Mouse (Mus musculus) 3T3-L1 (cell line): ENCODE measurements at regions not wholly inside any gene's neighbourhood (a gene's known extent, or its start where the extent isn't known, plus 50 kb on each side); places are given as distances from the start of the nearest gene placed in this dataset.

Experiments used
- DNase-seq: peaks from one replicate; pipeline ENCODE4 v3.0.0-alpha.2; 2015; ENCODE audit warnings: low read depth, low spot score

DNA sequence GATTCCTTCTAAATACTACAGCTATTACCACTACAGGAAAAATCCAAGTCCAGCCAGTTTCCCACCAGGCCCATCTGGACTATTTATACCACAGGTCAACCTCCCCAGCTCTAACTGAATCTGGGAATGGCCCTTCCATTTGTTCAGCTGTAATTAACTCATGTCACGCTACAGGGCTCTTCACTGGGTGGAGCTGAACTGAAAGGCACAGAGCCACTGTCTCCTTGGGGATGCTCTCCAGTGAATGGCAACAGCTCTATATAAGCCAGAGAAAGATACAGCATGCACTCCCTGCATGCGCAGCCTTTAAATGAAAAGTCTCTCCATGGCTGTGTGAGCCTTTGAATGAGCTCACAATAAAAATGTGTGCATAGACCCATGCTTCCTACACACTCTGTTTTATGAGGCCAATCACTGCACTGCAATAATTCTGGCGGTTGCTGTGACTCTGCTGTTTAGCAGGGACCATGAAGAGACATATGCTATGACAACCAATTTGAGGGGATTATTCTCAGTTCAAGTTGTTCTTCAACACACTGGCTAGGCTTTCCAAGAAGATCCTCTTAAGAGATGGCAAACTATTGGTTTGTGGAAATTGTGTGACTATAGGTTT is 376.3 kb upstream of the Kif18a start:
- DNase-seq, result no peak

DNA sequence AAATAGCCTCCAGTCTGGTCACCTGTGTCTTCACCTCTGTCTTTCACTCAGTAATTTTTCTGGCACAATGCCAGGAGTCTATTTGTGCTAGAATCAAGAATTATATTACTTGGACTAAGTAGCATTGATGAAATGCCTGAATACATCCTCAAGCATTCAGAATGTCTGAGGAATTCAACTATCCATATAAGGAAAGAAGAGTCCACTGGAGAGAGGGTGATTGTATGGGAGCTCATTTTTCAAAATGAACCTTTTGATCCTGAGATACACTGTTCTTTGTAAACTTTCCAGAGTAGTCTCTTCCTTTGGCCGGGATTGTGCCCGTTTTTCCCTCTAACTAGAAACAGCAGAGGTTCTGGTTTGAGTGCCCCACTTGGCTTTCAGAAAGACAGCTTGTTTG is 367.0 kb upstream of the Kif18a start:
- no peak for DNase-seq

DNA sequence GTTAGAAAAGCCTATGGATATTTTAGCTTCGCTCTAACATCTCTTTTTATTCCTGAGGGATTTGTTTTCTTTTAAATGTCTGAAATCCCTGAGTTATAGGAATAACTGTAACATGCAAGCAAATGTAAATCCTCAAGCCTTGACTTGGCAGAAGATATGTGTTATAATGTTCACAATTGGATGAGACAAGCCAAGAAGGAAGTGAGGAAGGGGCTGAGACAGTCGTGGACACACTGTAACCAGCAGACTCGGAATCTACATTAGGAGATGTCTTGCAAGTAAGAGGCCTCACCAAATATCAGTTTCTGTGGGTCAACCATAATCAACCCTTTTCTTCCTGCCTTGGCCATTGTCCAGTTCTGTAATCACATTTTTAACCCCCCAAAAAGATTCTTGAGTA is 366.6 kb upstream of the Kif18a start:
- DNase-seq, result no peak

DNA sequence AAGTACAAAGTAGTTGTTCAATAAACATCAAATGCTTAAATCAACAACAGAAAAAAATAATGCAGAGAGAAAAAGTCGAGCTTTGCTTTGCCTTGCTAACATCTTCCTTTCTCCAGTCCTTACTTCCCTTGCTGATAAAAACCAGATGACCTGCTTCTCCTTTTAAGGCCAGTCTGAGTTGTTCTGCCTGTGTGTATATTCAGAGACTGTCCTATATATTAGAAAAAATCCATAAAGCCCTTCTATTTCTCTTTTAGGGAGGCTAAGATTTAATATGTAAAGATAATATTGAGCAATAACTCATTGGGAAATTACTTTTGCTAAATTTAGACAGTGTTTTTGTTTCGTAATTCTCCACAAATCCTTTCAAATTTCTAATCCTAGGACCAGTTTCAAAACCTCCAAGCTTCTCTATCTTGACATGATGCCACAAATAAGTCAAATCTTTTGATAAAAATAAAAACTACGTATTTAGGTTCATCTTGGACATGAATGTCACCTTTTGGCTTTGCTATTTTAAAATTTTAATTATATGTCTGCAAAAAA is 361.0 kb upstream of the Kif18a start:
- DNase-seq, result peak; percentile 21

DNA sequence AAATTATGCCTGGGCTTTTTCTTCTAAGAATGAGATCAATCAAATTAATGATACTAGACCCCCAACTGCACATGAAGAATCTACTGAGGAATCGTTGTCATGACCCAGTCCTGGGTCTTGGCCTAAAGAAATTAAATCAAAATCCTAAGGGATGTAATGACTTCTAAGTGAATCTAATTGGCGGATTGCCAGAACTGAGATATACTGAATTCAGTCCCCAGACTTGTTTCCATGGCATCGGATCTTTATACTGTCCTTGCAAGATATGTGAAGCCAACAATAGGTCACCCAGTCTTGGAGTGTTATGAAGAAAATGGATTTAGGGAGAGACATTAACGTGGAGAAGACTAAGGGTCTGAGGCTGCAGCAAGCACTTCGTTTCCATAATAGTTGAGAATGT is 360.4 kb upstream of the Kif18a start:
- DNase-seq, result no peak

DNA sequence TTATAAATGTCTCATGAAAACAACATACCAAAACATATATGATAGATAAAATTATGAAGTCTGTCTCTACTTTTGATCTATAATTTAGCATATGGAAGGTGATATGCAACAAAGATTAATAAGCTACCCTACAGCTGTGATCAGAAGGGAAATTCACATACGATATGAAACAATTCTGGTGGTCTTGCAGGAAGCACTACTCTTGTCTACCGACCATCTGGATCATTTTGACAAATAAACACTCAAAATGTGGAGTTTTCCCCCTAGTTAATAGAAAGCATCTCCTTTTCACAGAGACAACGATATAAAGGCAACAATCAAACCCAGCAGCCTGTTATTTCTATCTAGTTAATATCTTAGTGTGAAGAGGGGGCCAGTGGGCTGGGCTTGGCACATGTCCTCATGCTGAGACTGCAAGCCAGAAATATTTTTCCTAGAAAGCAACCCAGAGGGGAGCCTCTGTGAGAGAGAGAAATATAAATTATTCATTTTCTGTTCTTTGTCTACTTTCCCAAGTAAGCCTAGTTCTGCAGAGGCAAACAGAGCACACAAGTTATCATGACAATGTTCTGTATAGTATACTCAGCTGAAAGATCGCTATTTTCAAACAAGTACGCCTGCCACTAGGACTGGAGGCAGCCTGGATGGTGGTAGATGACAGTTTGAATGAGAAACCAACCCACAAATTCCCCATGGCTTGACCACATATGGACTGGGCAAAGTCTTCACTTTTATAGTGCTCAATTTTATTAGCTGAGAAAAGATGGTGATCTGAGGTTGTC is 344.4 kb upstream of the Kif18a start:
- no peak for DNase-seq

DNA sequence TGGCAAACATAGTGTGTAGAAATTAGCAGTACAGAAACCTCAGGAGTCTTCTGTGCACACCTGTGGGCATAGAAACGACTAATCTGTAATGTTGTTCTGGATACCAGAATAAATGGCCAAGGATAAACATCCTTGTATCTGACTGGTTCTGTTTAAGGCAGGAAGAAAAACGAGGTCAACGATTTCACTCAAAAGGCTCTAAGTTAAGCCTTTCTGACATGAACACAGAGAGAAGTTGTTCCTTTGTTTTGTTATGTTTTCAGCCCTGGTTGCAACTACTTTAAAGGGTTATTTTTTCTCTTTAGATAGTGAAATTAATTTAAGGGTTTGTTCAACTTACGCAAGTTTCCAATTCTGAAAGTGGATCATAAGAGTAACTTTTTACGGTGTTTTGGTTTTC is 299.6 kb upstream of the Kif18a start:
- DNase-seq, result no peak

DNA sequence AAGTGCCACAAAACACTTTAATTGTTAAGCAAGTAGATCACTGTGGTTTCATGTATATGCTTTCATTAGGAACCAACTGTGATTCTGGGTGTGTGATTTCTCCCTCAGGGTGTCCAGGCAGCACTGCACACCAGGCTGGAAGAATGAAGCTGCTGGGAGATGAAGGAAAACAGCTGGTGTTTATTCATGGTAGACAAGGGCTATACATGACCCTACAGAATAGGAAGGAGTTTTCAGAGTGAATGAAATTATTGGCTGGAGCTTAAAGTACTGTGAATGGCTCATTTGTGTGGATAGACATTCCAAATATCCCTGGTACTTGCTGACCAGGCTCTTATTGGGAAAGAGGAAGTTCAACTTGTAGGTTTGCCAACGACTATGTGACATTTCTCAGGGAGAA is 264.3 kb upstream of the Kif18a start:
- peak; percentile 32 for DNase-seq

DNA sequence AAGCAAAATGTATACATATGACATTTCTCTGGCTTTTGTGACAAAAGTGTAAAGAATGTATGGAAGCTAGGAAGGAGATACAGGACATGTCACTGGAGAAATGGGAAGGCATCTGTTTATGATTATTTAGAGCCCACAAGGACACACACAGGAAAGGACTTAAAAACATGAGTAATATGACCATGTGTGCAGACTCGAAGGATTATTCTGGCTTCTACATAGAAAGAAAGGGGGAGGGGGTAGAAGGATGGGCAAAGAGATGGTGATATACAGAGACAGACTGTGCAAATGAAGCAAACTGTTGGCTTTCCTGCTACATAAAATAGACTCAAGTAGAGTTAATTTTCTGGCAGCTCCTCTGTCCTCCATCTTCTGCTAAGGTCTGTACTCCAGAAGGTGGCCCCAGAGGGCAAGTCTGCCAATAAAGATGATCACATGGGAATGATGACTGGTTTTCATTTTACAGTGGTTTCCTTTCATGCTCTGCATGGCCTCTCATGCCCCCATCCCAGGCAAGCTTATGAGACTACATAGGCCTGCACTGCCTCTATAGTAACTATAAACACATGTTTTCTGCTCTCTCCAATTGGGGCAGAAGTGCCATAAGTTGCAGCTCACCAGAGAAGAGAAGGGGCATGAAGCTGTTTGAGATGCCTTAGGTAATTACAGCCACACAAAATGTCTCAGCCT is 263.4 kb upstream of the Kif18a start:
- peak; percentile 89 for DNase-seq

DNA sequence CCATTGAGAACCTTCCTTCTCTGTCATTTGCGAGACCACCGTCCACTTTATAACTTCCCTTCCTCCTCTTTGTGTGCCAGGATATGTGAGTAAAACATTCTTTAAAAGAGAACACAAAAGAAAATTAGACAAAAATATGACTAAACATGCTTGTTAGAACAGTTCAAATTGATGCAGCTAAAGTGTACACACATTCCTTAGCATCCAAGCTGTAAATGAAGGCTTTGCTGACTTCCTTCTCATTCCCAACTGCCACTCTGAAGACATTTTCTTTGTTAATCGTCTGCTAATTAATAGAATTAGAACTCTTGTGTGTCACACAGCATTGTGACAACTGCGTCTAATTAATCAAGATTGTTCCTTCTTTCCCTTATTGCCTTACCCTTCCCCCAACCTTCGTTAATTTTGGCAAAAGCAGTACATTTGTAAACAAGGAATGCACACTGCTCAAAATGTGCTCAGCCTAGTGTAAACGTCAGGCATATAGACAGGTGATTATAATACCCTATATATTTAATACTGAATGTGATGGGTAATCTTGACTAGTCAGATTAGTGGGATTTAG is 242.3 kb upstream of the Kif18a start:
- DNase-seq, result no peak
